Mouse (Mus musculus): ENCODE measurements around the gene Dolpp1. TPM values are rescaled to one million over a fixed set of nuclear protein-coding genes. Genes with fewer than 3 reads are reported as not detected.
"Not testable (repeated sequence)": the region's sequence is repeated elsewhere in the genome, so short reads cannot be mapped to it uniquely, and the experiment has no call there.

Dolpp1 gene
- polyA plus RNA-seq, 1 experiment, result 24.4 TPM

DNA sequence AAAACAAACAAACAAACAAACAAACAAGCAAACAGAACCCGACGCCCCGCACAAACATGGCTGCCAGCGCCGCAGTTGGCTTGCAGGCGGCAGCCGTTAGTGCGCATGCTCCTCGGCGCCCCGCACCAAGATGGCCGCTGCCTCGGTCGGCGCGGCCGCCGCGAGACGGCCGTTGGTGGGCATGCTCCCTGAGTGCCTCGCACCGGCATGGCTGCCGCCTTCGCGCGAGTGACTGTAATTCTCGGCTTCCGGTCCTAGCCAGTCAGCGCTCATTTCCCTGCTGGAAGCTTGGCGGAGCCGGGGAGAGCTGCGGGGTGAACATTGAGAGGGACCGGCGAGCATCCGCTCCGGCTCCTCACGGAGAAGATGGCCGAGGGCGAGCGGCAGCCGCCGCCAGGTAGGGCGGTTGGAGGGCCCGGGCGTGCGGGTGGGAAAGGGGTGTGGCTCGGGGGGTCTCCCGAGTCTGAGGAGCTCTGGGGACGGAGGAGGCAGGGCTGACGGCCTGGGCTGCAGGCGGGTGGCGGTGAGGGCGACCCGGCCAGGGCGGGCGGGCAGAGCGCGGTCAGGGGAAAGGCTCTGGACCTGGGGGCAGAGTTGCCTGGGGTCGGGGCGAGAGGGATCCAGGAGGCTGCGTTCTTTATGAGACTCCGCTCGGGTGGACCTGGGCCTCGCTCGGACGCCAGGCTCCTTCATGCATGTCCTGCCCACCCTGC is 24.0 kb downstream of the Dolpp1 start, which contains the start of gene Ptpa:
Ptpa (plus strand) TSS at position 104 of the 713 bp plus-strand sequence.
- Histone ChIP-seq H3K36me3 (replicated peaks; ENCODE audit: low read length) (peaks cover 51% of the 10 kb centered on the region), H3K4me1 (peaks cover 74% of the 10 kb centered on the region), H3K27me3 (replicated peaks) (no peaks in the 10 kb centered on the region), H3K9me3 (no peaks in the 10 kb centered on the region), H3K4me3 (replicated peaks) (peak within 1 kb of the TSS; percentile 96)
- no peak for TF ChIP-seq FLI1 (IDR thresholded peaks at IDR 0.05; ENCODE audit: low read length)
- TF ChIP-seq GATA1 (IDR thresholded peaks at IDR 0.05; ENCODE audit: borderline replicate concordance, low read length), result no peak

DNA sequence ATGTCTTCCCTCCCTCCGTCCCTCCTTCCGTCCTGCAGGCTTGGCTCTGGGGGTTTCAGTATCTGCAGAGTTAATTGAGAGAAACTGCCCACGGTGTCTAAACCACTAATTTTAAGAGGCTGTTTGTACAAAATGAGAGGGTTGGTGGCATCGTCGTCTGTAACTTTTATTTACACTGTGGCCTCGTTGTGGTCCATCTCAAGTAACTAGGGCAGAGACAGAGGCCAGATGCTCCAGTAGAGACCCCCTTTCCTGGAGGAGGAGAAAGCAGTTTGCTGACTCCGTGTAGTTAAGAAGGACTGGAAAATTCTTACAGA is 24.6 kb downstream of the Dolpp1 start:
- TF ChIP-seq GATA1 (IDR thresholded peaks at IDR 0.05; ENCODE audit: borderline replicate concordance, low read length) (no peak), FLI1 (IDR thresholded peaks at IDR 0.05; ENCODE audit: low read length) (no peak)
- H3K4me1 ChIP-seq, result peaks cover 75% of the 10 kb centered on the region

DNA sequence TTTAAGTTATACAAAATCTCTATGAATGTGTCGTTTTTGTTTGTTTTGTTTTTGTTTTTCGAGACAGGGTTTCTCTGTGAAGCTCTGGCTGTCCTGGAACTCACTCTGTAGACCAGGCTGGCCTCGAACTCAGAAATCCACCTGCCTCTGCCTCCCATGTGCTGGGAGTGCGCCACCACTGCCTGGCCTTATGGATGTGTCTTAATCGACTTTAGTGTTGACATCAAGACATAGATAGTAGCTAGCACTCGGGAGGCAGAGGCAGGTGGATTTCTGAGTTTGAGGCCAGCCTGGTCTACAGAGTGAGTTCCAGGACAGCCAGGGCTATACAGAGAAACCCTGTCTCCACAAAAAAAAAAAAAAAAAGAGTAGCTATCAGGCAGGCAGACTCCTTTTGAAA is 25.1 kb downstream of the Dolpp1 start:
- peaks cover 48% of the 10 kb centered on the region for H3K36me3 ChIP-seq (replicated peaks; ENCODE audit: low read length)
- H3K27me3 ChIP-seq (replicated peaks); H3K9me3 ChIP-seq: not testable (repeated sequence)
- peak overlapping the region; percentile 96 for H3K4me3 ChIP-seq (replicated peaks)
- H3K4me1 ChIP-seq, result peaks cover 73% of the 10 kb centered on the region

More for the DNA sequence above, 24.6 kb downstream of the Dolpp1 start:
- Histone ChIP-seq H3K4me3 (replicated peaks) (peak overlapping the region; percentile 96), H3K9me3 (no peaks in the 10 kb centered on the region), H3K36me3 (replicated peaks; ENCODE audit: low read length) (peaks cover 52% of the 10 kb centered on the region), H3K27me3 (replicated peaks) (no peaks in the 10 kb centered on the region)

DNA sequence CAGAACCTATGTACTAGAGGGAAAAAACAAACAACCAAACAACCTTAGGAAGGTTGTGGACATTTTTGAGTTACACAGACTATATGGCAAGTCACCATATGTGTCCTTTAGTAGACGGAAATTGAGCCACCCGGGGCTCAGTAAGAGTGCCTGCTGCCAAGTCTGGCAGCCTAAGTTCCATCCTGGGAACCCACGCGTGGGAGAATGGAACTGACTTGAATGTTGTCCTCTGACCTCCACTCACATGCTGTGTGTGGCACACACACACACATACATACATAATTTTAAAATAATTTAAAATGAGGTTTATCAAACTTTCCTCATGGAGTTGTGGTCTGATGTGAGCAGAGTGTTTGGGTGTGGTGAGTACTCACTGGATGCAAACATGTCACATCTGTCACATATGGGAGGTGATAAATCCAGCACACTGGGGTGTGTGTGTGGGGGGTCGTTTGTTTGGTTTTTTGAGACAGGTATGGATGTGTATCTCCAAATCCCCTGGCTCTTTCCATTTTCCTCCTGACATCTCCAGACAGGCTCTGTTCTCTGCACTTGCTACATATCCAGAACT is 25.6 kb downstream of the Dolpp1 start:
- Histone ChIP-seq H3K9me3 (no peaks in the 10 kb centered on the region), H3K36me3 (replicated peaks; ENCODE audit: low read length) (peaks cover 43% of the 10 kb centered on the region), H3K4me3 (replicated peaks) (peak overlapping the region; percentile 64), H3K4me1 (peaks cover 68% of the 10 kb centered on the region), H3K27me3 (replicated peaks) (no peaks in the 10 kb centered on the region)
- TF ChIP-seq GATA1 (IDR thresholded peaks at IDR 0.05; ENCODE audit: borderline replicate concordance, low read length) (no peak), FLI1 (IDR thresholded peaks at IDR 0.05; ENCODE audit: low read length) (no peak)

DNA sequence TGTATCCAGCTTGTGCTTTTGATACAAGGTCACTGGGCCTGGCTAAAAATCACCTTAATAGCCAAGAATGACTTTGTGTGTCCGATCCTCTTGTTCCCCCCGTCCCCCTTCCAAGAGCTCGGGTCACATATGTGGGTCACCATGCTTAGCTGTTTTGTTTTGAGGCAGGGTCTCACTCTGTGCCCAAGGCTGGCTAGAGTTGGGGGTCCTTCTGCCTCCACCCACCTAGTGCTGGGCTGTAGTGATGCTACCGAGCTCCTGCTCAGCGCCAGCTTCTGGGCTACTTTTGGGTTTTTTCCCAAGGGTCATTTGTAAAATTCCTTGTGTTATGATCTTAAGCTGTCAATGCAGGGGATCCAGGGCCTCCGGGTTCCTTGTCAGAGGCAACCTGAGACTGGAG is 26.2 kb downstream of the Dolpp1 start:
- TF ChIP-seq FLI1 (IDR thresholded peaks at IDR 0.05; ENCODE audit: low read length) (no peak), GATA1 (IDR thresholded peaks at IDR 0.05; ENCODE audit: borderline replicate concordance, low read length) (no peak)
- Histone ChIP-seq H3K4me1 (peaks cover 66% of the 10 kb centered on the region), H3K4me3 (replicated peaks) (peak overlapping the region; percentile 9), H3K9me3 (no peaks in the 10 kb centered on the region), H3K27me3 (replicated peaks) (no peaks in the 10 kb centered on the region), H3K36me3 (replicated peaks; ENCODE audit: low read length) (peaks cover 39% of the 10 kb centered on the region)

DNA sequence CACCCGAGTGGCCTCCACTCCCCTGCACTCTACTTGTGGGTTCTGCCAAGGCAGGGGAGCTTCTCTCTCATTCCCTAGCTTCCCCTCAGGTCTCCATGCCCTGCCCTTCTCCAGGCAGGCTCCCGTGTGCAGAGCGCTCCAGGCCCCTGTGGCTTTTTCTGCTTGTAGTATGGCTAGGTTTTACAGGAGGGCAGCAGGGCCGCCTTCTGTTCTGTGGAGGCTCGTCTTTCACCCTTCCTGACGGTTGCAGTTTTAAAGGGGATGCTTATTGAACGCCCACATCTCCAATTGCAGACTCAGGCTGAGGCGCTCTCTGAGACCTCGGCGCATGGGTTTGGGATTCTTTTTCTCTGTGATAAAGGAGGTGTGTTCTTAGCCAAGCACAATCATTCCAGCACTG is 27.1 kb downstream of the Dolpp1 start:
- no peak for TF ChIP-seq FLI1 (IDR thresholded peaks at IDR 0.05; ENCODE audit: low read length)
- TF ChIP-seq GATA1 (IDR thresholded peaks at IDR 0.05; ENCODE audit: borderline replicate concordance, low read length), result no peak
- Histone ChIP-seq H3K4me3 (replicated peaks) (no peak overlapping the region), H3K9me3 (no peaks in the 10 kb centered on the region), H3K27me3 (replicated peaks) (no peaks in the 10 kb centered on the region), H3K36me3 (replicated peaks; ENCODE audit: low read length) (peaks cover 32% of the 10 kb centered on the region), H3K4me1 (peaks cover 65% of the 10 kb centered on the region)

DNA sequence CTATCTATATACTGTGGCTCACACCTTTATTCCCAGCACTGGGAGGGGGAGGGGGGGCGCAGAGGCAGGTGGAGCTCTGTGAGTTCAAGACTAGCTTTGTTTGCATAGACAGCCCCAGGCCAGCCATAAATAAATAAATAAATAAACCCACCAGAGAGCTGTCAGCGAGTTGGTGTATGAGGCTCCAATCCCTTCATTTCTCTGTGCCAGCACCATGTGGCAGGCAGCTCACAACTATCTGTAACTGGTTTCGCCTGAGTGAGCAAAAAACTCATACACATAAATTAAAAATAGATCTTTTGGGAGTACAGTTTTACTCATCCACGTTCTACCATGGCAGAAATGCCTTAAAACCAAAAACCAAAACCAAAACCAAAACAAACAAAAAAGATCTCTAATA is 29.4 kb downstream of the Dolpp1 start:
- H3K4me1 ChIP-seq, result peaks cover 55% of the 10 kb centered on the region
- H3K9me3 ChIP-seq, result no peaks in the 10 kb centered on the region
- no peaks in the 10 kb centered on the region for H3K27me3 ChIP-seq (replicated peaks)
- peaks cover 37% of the 10 kb centered on the region for H3K36me3 ChIP-seq (replicated peaks; ENCODE audit: low read length)
- no peak overlapping the region for H3K4me3 ChIP-seq (replicated peaks)
- TF ChIP-seq FLI1 (IDR thresholded peaks at IDR 0.05; ENCODE audit: low read length) (no peak), GATA1 (IDR thresholded peaks at IDR 0.05; ENCODE audit: borderline replicate concordance, low read length) (no peak)

DNA sequence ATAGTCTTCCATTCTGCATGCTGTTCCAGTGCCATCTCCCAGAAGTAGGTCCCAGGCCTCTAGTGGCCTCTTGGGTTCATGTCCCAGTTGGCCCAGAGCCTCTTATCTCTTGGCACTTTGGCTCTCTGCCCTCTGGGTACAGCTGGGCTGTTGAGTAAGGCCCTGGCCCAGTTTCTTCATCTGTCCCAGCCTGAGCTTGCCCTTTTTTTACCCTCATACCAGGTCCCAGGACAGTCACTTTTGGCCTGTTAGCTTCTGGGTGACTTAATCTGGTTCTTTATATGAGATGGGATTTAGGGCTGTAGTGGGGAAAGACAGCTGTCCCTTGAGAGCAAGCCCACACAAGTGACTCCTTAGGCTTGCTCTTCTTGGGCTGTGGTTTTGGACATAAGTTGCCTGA is 37.1 kb downstream of the Dolpp1 start:
- H3K36me3 ChIP-seq (replicated peaks; ENCODE audit: low read length), result peaks cover 85% of the 10 kb centered on the region
- H3K4me1 ChIP-seq, result peaks cover 34% of the 10 kb centered on the region
- no peaks in the 10 kb centered on the region for H3K9me3 ChIP-seq

DNA sequence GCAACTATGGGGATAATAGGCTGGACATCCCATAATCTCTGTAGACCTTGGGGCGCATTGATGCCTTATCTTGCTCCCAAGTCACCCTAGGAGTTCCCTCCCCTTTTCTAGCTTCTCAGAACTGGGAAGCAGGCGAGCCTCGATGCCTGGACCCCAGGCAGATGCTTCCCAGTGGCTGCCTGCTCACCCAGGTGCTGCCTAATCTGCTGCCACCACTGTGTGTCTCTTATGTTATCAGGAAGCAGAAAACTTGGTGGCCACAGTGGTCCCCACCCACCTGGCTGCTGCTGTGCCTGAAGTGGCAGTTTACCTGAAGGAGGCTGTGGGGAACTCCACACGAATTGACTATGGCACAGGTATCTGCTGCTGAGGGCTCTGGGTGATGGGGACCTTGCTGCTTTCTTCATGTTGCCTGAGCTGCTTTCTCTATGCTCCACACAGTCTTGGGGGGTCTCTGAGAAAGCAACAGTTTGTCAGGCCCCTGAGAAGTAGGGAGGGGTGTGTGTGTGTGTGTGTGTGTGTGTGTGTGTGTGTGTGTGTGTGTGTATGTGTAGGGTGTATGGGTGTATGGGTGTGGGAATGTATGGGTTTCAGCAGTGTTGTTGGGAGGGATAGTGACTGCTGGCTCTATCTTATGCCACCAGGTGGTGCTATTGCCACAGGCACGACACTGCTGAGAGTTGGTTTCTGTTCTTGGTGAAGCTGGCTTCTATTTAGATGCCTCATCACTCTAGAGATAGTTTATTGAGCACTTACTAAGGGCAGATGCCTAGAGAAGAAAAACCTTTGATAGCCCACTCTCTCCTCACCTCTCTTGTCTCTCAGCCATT is 43.5 kb downstream of the Dolpp1 start:
- Histone ChIP-seq H3K9me3 (no peaks in the 10 kb centered on the region), H3K27me3 (replicated peaks) (no peaks in the 10 kb centered on the region), H3K36me3 (replicated peaks; ENCODE audit: low read length) (peaks cover 98% of the 10 kb centered on the region), H3K4me3 (replicated peaks) (no peak overlapping the region), H3K4me1 (peaks cover 45% of the 10 kb centered on the region)
- TF ChIP-seq GATA1 (IDR thresholded peaks at IDR 0.05; ENCODE audit: borderline replicate concordance, low read length), result no peak
- no peak for TF ChIP-seq FLI1 (IDR thresholded peaks at IDR 0.05; ENCODE audit: low read length)

More for the DNA sequence above, 37.1 kb downstream of the Dolpp1 start:
- TF ChIP-seq GATA1 (IDR thresholded peaks at IDR 0.05; ENCODE audit: borderline replicate concordance, low read length) (no peak), FLI1 (IDR thresholded peaks at IDR 0.05; ENCODE audit: low read length) (no peak)
- no peak overlapping the region for H3K4me3 ChIP-seq (replicated peaks)
- H3K27me3 ChIP-seq (replicated peaks), result no peaks in the 10 kb centered on the region

DNA sequence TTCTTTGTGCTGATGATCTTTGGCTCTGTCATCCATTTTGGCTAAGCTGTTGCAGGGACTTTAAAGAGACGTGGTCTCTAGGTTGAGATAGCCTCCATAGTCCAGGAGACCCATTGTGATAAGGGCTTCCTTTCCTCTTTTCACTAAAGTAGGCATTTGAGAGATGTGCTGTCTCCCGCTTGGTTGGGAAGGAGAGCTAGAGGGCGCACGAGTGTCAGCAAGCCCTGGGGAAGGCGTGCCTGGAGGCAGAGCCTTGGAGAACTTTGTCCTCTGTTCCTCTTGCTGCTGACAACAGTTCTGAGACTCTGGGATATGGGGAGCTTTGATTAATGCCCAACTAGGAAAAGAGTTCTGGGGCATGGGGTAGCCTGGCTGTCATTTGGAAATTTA is 44.1 kb downstream of the Dolpp1 start:
- no peak for TF ChIP-seq FLI1 (IDR thresholded peaks at IDR 0.05; ENCODE audit: low read length)
- TF ChIP-seq GATA1 (IDR thresholded peaks at IDR 0.05; ENCODE audit: borderline replicate concordance, low read length), result no peak
- Histone ChIP-seq H3K36me3 (replicated peaks; ENCODE audit: low read length) (peaks cover 94% of the 10 kb centered on the region), H3K4me1 (peaks cover 45% of the 10 kb centered on the region)

More for the DNA sequence above, 44.1 kb downstream of the Dolpp1 start:
- H3K4me3 ChIP-seq (replicated peaks), result no peak overlapping the region
- H3K9me3 ChIP-seq, result no peaks in the 10 kb centered on the region
- no peaks in the 10 kb centered on the region for H3K27me3 ChIP-seq (replicated peaks)

Measured in megakaryocyte, embryonic 14.5 days (primary cell).